Mouse (Mus musculus): ENCODE results near the gene Zfp619. TPM values are rescaled to one million over a fixed set of nuclear protein-coding genes. Genes with fewer than 3 reads are reported as not detected.

Gene Zfp619
- total and polyA plus RNA-seq, 2 experiments from 2014 or later = 1.0 to 6.6 TPM

Other genes with a start within 250 kb of the Zfp619 start
- gene Gm5114, start 104.6 kb upstream of the Zfp619 start, total RNA-seq (2014; rRNA removed) = not detected in 2 replicates
- not detected in 2 replicates for gene Gm5114, start 104.6 kb upstream of the Zfp619 start, polyA plus RNA-seq (2015; fragmentation: Nextera tagmentation; extraction: Ambion mirVana)

All from forebrain, postnatal 0 days (tissue).